Mouse (Mus musculus): ENCODE results near the gene Olfr1537. TPM values are rescaled to one million over a fixed set of nuclear protein-coding genes. Genes with fewer than 3 reads are reported as not detected.

Gene Olfr1537
- not detected in 2 replicates for polyA plus RNA-seq (2014; fragmentation: Nextera tagmentation; extraction: Ambion mirVana)

DNA sequence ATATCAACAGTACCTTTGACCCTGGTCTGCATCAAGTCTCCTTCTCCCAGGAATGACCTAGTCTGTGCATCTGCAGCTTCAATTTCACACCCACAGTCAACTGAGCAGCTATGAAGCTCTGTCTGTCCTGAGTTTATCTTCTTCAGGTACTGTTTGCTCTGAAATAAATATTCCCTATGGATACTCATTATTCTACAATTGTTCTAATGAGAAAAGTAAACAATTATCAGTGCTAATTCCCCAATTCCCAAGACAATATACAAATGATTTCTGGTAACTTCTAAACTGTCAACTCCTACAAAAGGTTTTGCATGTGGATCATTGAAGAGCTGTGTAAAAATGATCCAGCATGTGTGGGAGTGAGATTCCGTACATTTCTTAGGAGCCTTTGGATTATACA lies at the start of gene Olfr1537:
Gene Olfr1537, minus strand, starts transcription at position 101 of the 400 bp plus-strand sequence.
- no peaks in the 10 kb centered on the region for H3K9me3 ChIP-seq (ENCODE audit: control insufficient read depth, low read length)
- no peak for ATAC-seq (ENCODE audit: insufficient number of reproducible peaks, insufficient read depth, low FRiP score, low read depth)
- 74% methylated on average over 1 of the region's 1 CpGs for WGBS

DNA sequence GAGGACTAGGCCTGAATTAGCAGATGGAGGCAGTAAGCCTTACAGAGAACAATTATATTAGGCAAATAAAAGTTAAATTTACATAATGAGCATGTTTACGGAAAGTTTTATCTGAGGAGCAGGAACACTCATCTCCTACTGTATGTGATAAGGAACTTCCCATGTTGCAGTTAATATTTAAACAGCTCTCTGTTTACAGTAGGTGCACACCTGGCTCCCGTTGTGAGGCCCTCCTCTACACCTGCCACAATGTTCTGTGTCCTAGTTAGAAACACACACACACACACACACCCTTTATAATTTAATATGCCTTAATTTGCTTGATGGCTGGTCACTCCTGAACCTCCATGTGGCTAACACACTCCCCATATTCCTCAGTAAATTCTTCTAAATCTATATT lies 37.3 kb upstream of the Olfr1537 start:
- Histone ChIP-seq H3K9ac (ENCODE audit: low read length) (no peak overlapping the region), H3K9me3 (ENCODE audit: control insufficient read depth, low read length) (no peaks in the 10 kb centered on the region), H3K27me3 (ENCODE audit: control insufficient read depth, insufficient read depth, low read length) (no peaks in the 10 kb centered on the region), H3K27ac (replicated peaks in 1 of 2; ENCODE audit: control insufficient read depth in 1 of 2, insufficient read depth in 1 of 2, low read depth in 2 of 2, low read length in 2 of 2) (no peak overlapping the region), H3K4me2 (ENCODE audit: low read length) (no peak overlapping the region), H3K36me3 (ENCODE audit: control insufficient read depth, insufficient read depth, low read length) (no peaks in the 10 kb centered on the region), H3K4me1 (ENCODE audit: control insufficient read depth in 2 of 2, insufficient read depth in 2 of 2, low read length in 2 of 2) (no peaks in the 10 kb centered on the region), H3K4me3 (ENCODE audit: control insufficient read depth in 1 of 2, insufficient read depth in 1 of 2, low read depth in 1 of 2, low read length in 2 of 2) (no peak overlapping the region)
- ATAC-seq (ENCODE audit: insufficient number of reproducible peaks, insufficient read depth, low FRiP score, low read depth) = no peak
- 74% methylated on average over 2 of the region's 2 CpGs for WGBS

More for the DNA sequence above, at the start of gene Olfr1537:
- Histone ChIP-seq H3K4me2 (ENCODE audit: low read length) (no peak within 1 kb of the TSS), H3K27me3 (ENCODE audit: control insufficient read depth, insufficient read depth, low read length) (no peaks in the 10 kb centered on the region), H3K4me1 (ENCODE audit: control insufficient read depth in 2 of 2, insufficient read depth in 2 of 2, low read length in 2 of 2) (no peaks in the 10 kb centered on the region), H3K9ac (ENCODE audit: low read length) (no peak within 1 kb of the TSS), H3K36me3 (ENCODE audit: control insufficient read depth, insufficient read depth, low read length) (no peaks in the 10 kb centered on the region), H3K4me3 (ENCODE audit: control insufficient read depth in 1 of 2, insufficient read depth in 1 of 2, low read depth in 1 of 2, low read length in 2 of 2) (no peak within 1 kb of the TSS), H3K27ac (replicated peaks in 1 of 2; ENCODE audit: control insufficient read depth in 1 of 2, insufficient read depth in 1 of 2, low read depth in 2 of 2, low read length in 2 of 2) (no peak within 1 kb of the TSS)

DNA sequence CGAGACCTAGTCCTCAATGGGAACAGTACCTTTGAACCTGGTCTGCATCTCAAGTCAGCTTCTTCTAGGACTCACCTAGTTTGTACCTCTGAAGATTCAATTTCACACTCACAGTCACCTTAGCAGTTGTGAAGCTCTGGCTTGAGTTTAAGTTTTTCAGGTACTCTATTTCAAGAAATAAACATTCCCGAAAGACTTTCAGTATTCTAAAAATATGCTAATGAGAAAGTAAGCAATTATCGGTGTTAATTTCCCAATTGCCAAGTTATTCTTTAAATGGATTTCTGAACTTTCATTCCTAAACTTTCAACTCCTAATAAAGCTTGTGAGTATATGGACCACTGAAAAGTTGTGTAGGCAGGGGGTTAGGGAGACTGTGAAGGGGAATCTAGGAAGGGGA lies 26.9 kb upstream of the Olfr1537 start, which contains the start of gene Olfr945:
Gene Olfr945, minus strand, starts transcription at position 101 of the 400 bp plus-strand sequence.
- Histone ChIP-seq H3K9me3 (ENCODE audit: control insufficient read depth, low read length) (no peaks in the 10 kb centered on the region), H3K4me1 (ENCODE audit: control insufficient read depth in 2 of 2, insufficient read depth in 2 of 2, low read length in 2 of 2) (no peaks in the 10 kb centered on the region), H3K27me3 (ENCODE audit: control insufficient read depth, insufficient read depth, low read length) (no peaks in the 10 kb centered on the region), H3K4me2 (ENCODE audit: low read length) (no peak within 1 kb of the TSS), H3K4me3 (ENCODE audit: control insufficient read depth in 1 of 2, insufficient read depth in 1 of 2, low read depth in 1 of 2, low read length in 2 of 2) (no peak within 1 kb of the TSS), H3K36me3 (ENCODE audit: control insufficient read depth, insufficient read depth, low read length) (no peaks in the 10 kb centered on the region), H3K27ac (replicated peaks in 1 of 2; ENCODE audit: control insufficient read depth in 1 of 2, insufficient read depth in 1 of 2, low read depth in 2 of 2, low read length in 2 of 2) (no peak within 1 kb of the TSS), H3K9ac (ENCODE audit: low read length) (no peak within 1 kb of the TSS)
- 80% methylated on average over 3 of the region's 3 CpGs for WGBS
- no peak for ATAC-seq (ENCODE audit: insufficient number of reproducible peaks, insufficient read depth, low FRiP score, low read depth)

DNA sequence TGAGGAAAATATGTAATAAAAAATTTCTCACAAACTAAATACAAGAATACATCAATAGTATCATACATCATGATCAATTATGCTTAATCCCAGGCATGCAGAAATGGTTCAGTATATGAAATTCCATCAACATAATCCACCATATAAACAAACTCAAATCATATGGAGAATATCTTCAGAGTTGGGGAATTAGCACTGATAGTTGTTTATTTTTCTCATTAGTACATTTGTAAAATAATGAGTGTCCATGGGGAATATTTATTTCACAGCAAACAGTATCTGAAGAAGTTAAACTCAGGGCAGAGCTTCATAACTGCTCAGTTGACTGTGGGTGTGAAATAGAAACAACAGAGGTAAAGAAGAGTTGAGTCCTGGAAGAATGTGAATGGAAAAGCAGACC lies 48.2 kb downstream of the Olfr1537 start, which contains the start of gene Olfr944:
Gene Olfr944, plus strand, starts transcription at position 301 of the 400 bp plus-strand sequence.
- Histone ChIP-seq H3K4me3 (ENCODE audit: control insufficient read depth in 1 of 2, insufficient read depth in 1 of 2, low read depth in 1 of 2, low read length in 2 of 2) (no peak within 1 kb of the TSS), H3K36me3 (ENCODE audit: control insufficient read depth, insufficient read depth, low read length) (no peaks in the 10 kb centered on the region), H3K9me3 (ENCODE audit: control insufficient read depth, low read length) (no peaks in the 10 kb centered on the region), H3K4me1 (ENCODE audit: control insufficient read depth in 2 of 2, insufficient read depth in 2 of 2, low read length in 2 of 2) (no peaks in the 10 kb centered on the region), H3K4me2 (ENCODE audit: low read length) (no peak within 1 kb of the TSS), H3K27me3 (ENCODE audit: control insufficient read depth, insufficient read depth, low read length) (no peaks in the 10 kb centered on the region), H3K9ac (ENCODE audit: low read length) (no peak within 1 kb of the TSS), H3K27ac (replicated peaks in 1 of 2; ENCODE audit: control insufficient read depth in 1 of 2, insufficient read depth in 1 of 2, low read depth in 2 of 2, low read length in 2 of 2) (no peak within 1 kb of the TSS)
- no peak for ATAC-seq (ENCODE audit: insufficient number of reproducible peaks, insufficient read depth, low FRiP score, low read depth)

Other genes with a start within 250 kb of the Olfr1537 start
- not detected in 2 replicates for gene Olfr146, start 226.6 kb downstream of the Olfr1537 start, polyA plus RNA-seq (2014; fragmentation: Nextera tagmentation; extraction: Ambion mirVana)
- gene Olfr937, start 185.0 kb downstream of the Olfr1537 start, polyA plus RNA-seq (2014; fragmentation: Nextera tagmentation; extraction: Ambion mirVana) = not detected in 2 replicates
- not detected in 2 replicates for gene Olfr938, start 171.1 kb downstream of the Olfr1537 start, polyA plus RNA-seq (2014; fragmentation: Nextera tagmentation; extraction: Ambion mirVana)
- gene Olfr27, start 121.9 kb downstream of the Olfr1537 start, polyA plus RNA-seq (2014; fragmentation: Nextera tagmentation; extraction: Ambion mirVana) = not detected in 2 replicates
- not detected in 2 replicates for gene Olfr943, start 83.7 kb downstream of the Olfr1537 start, polyA plus RNA-seq (2014; fragmentation: Nextera tagmentation; extraction: Ambion mirVana)
- gene Olfr944, start 48.1 kb downstream of the Olfr1537 start, polyA plus RNA-seq (2014; fragmentation: Nextera tagmentation; extraction: Ambion mirVana) = not detected in 2 replicates
- gene Olfr945, start 26.8 kb upstream of the Olfr1537 start, polyA plus RNA-seq (2014; fragmentation: Nextera tagmentation; extraction: Ambion mirVana) = not detected in 2 replicates
- gene Olfr948, start 76.1 kb upstream of the Olfr1537 start, polyA plus RNA-seq (2014; fragmentation: Nextera tagmentation; extraction: Ambion mirVana) = not detected in 2 replicates
- not detected in 2 replicates for gene Olfr951, start 137.4 kb upstream of the Olfr1537 start, polyA plus RNA-seq (2014; fragmentation: Nextera tagmentation; extraction: Ambion mirVana)
- not detected in 2 replicates for gene Olfr952, start 177.2 kb upstream of the Olfr1537 start, polyA plus RNA-seq (2014; fragmentation: Nextera tagmentation; extraction: Ambion mirVana)
- gene Olfr954, start 206.7 kb upstream of the Olfr1537 start, polyA plus RNA-seq (2014; fragmentation: Nextera tagmentation; extraction: Ambion mirVana) = not detected in 2 replicates
- not detected in 2 replicates for gene Olfr955, start 221.9 kb upstream of the Olfr1537 start, polyA plus RNA-seq (2014; fragmentation: Nextera tagmentation; extraction: Ambion mirVana)
- not detected in 2 replicates for gene Olfr44, start 244.0 kb upstream of the Olfr1537 start, polyA plus RNA-seq (2014; fragmentation: Nextera tagmentation; extraction: Ambion mirVana)

Data from heart, embryonic 14.5 days (tissue).